Mouse (Mus musculus): ENCODE measurements around the gene Hsd17b14. TPM values are rescaled to one million over a fixed set of nuclear protein-coding genes. Genes with fewer than 3 reads are reported as not detected.

The Hsd17b14 gene
- polyA plus RNA-seq, 1 experiment = 0.37 TPM

DNA sequence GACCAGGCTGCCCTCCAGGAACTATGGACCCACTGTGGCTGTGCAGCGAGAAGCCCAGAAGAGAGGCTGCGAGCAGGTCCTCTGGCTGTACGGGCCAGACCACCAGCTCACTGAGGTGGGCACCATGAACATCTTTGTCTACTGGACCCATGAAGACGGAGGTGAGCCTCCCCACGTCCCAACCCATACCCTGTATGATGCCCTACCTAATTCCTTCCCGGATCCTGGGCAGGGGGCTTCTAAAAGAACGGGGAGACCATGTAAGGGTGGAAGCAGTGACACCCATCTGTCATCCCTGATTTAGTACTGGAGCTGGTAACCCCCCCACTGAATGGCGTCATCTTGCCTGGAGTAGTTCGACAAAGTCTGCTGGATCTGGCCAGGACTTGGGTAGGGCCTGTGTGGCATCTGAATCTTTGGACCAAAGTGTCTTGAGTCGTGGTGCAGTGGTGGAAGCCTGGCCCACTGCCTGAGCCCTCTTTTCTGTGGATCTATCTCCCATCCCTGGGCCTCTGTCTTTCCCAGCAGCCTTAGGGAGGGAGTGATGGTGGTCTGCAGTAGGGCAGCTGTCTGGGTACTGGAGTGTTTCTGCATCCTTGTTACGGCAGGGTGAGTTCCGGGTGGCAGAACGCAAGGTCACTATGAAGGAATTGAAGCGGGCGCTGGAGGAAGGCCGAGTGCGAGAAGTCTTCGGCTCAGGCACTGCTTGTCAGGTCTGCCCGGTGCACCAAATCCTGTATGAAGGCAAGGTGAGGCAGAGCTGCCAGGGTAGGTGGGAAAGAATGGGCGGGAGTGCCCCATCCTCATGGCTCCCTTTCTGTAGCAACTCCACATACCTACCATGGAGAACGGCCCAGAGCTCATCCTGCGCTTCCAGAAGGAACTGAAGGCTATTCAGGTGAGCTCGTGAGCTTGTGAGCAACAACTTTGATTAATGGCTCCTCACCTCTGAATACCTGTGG lies 33.2 kb downstream of the Hsd17b14 start:
- H3K4me1 ChIP-seq (ENCODE audit: control insufficient read depth, insufficient read depth, low read length) = peaks cover 12% of the 10 kb centered on the region
- H3K4me3 ChIP-seq (ENCODE audit: control insufficient read depth, low read depth, low read length) = no peak overlapping the region
- no peak overlapping the region for H3K27ac ChIP-seq (ENCODE audit: control insufficient read depth, insufficient read depth, low read depth, low read length)
- no peaks in the 10 kb centered on the region; the same call in 1 of the 2 replicates for H3K36me3 ChIP-seq (ENCODE audit: control insufficient read depth, insufficient read depth, low read length)
- no peak for TF ChIP-seq CTCF (IDR thresholded peaks at IDR 0.05; ENCODE audit: control insufficient read depth, insufficient read depth, insufficient replicate concordance, low read depth, low read length)
- TF ChIP-seq POLR2A (IDR thresholded peaks at IDR 0.05; ENCODE audit: control insufficient read depth, low read depth, low read length) = no peak
- no peaks in the 10 kb centered on the region for H3K27me3 ChIP-seq (ENCODE audit: control insufficient read depth, insufficient read depth, low read length)

GRCm38 (mm10) chr7:45589173-45589572 lies 34.5 kb downstream of the Hsd17b14 start:
- TF ChIP-seq POLR2A (IDR thresholded peaks at IDR 0.05; ENCODE audit: control insufficient read depth, low read depth, low read length) = no peak
- peak; percentile 71; the same call in 1 of the 2 replicates for TF ChIP-seq CTCF (IDR thresholded peaks at IDR 0.05; ENCODE audit: control insufficient read depth, insufficient read depth, insufficient replicate concordance, low read depth, low read length)
- Histone ChIP-seq H3K27me3 (ENCODE audit: control insufficient read depth, insufficient read depth, low read length) (no peaks in the 10 kb centered on the region), H3K4me3 (ENCODE audit: control insufficient read depth, low read depth, low read length) (peak overlapping the region; percentile 77), H3K27ac (ENCODE audit: control insufficient read depth, insufficient read depth, low read depth, low read length) (no peak overlapping the region), H3K4me1 (ENCODE audit: control insufficient read depth, insufficient read depth, low read length) (peaks cover 12% of the 10 kb centered on the region), H3K36me3 (ENCODE audit: control insufficient read depth, insufficient read depth, low read length) (no peaks in the 10 kb centered on the region; the same call in 1 of the 2 replicates)

DNA sequence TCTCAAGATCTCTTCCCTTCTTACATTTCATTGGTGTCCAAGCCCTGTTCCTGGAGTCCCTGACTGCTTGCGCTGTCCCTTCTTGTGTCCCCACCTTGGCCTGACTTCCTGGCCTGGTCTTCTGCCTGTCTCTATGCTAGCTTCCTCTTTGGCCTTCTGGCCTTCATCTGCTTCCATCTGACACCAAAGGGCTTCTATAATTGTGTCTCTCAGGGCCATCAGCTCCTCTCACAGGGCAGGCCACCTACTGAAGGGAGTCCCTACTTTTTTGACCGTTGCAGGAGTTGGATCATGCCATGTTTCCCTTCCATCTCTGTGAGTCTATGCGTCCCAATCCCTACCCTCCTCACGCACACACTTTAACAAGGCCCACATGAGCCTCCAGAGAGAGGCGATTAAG lies 35.2 kb downstream of the Hsd17b14 start:
- H3K27me3 ChIP-seq (ENCODE audit: control insufficient read depth, insufficient read depth, low read length) = no peaks in the 10 kb centered on the region
- TF ChIP-seq POLR2A (IDR thresholded peaks at IDR 0.05; ENCODE audit: control insufficient read depth, low read depth, low read length) (no peak), CTCF (IDR thresholded peaks at IDR 0.05; ENCODE audit: control insufficient read depth, insufficient read depth, insufficient replicate concordance, low read depth, low read length) (no peak)
- H3K27ac ChIP-seq (ENCODE audit: control insufficient read depth, insufficient read depth, low read depth, low read length) = peak overlapping the region; percentile 27; the same call in 1 of the 2 replicates
- no peaks in the 10 kb centered on the region; the same call in 1 of the 2 replicates for H3K36me3 ChIP-seq (ENCODE audit: control insufficient read depth, insufficient read depth, low read length)
- H3K4me3 ChIP-seq (ENCODE audit: control insufficient read depth, low read depth, low read length) = no peak overlapping the region
- H3K4me1 ChIP-seq (ENCODE audit: control insufficient read depth, insufficient read depth, low read length) = peaks cover 12% of the 10 kb centered on the region

DNA sequence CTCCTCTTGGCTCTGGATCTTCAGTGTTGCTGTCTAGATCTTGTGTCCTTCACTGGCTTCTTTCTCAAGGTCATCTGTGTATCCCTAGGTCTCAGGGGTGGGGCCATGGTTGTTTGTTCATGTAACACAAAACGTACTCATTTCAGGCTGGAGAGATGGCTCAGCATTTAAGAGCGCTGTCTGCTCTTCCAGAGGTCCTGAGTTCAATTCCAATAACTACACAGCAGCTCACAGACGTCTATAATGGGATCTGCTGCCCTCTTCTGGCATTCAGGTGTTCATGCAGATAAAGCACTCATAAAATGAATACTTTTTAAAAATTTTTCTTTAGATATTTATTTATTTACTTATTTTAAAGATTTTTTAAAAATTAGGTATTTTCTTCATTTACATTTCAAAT lies 36.2 kb downstream of the Hsd17b14 start:
- no peak overlapping the region for H3K4me3 ChIP-seq (ENCODE audit: control insufficient read depth, low read depth, low read length)
- no peaks in the 10 kb centered on the region; the same call in 1 of the 2 replicates for H3K36me3 ChIP-seq (ENCODE audit: control insufficient read depth, insufficient read depth, low read length)
- no peaks in the 10 kb centered on the region for H3K27me3 ChIP-seq (ENCODE audit: control insufficient read depth, insufficient read depth, low read length)
- peaks cover 12% of the 10 kb centered on the region for H3K4me1 ChIP-seq (ENCODE audit: control insufficient read depth, insufficient read depth, low read length)
- TF ChIP-seq POLR2A (IDR thresholded peaks at IDR 0.05; ENCODE audit: control insufficient read depth, low read depth, low read length) (no peak), CTCF (IDR thresholded peaks at IDR 0.05; ENCODE audit: control insufficient read depth, insufficient read depth, insufficient replicate concordance, low read depth, low read length) (no peak)
- H3K27ac ChIP-seq (ENCODE audit: control insufficient read depth, insufficient read depth, low read depth, low read length) = no peak overlapping the region

GRCm38 (mm10) chr7:45591880-45592279 lies 37.2 kb downstream of the Hsd17b14 start:
- TF ChIP-seq CTCF (IDR thresholded peaks at IDR 0.05; ENCODE audit: control insufficient read depth, insufficient read depth, insufficient replicate concordance, low read depth, low read length) = no peak
- no peak for TF ChIP-seq POLR2A (IDR thresholded peaks at IDR 0.05; ENCODE audit: control insufficient read depth, low read depth, low read length)
- Histone ChIP-seq H3K4me3 (ENCODE audit: control insufficient read depth, low read depth, low read length) (no peak overlapping the region), H3K4me1 (ENCODE audit: control insufficient read depth, insufficient read depth, low read length) (peaks cover 12% of the 10 kb centered on the region), H3K27ac (ENCODE audit: control insufficient read depth, insufficient read depth, low read depth, low read length) (no peak overlapping the region), H3K36me3 (ENCODE audit: control insufficient read depth, insufficient read depth, low read length) (no peaks in the 10 kb centered on the region; the same call in 1 of the 2 replicates), H3K27me3 (ENCODE audit: control insufficient read depth, insufficient read depth, low read length) (no peaks in the 10 kb centered on the region)

GRCm38 (mm10) chr7:45593118-45593815 lies 38.6 kb downstream of the Hsd17b14 start:
- no peaks in the 10 kb centered on the region for H3K36me3 ChIP-seq (ENCODE audit: control insufficient read depth, insufficient read depth, low read length)
- no peaks in the 10 kb centered on the region for H3K27me3 ChIP-seq (ENCODE audit: control insufficient read depth, insufficient read depth, low read length)
- H3K27ac ChIP-seq (ENCODE audit: control insufficient read depth, insufficient read depth, low read depth, low read length) = no peak overlapping the region
- peaks cover 9% of the 10 kb centered on the region for H3K4me1 ChIP-seq (ENCODE audit: control insufficient read depth, insufficient read depth, low read length)
- H3K4me3 ChIP-seq (ENCODE audit: control insufficient read depth, low read depth, low read length) = no peak overlapping the region
- TF ChIP-seq CTCF (IDR thresholded peaks at IDR 0.05; ENCODE audit: control insufficient read depth, insufficient read depth, insufficient replicate concordance, low read depth, low read length) (peak; percentile 89), POLR2A (IDR thresholded peaks at IDR 0.05; ENCODE audit: control insufficient read depth, low read depth, low read length) (no peak)

GRCm38 (mm10) chr7:45595176-45595575 lies 40.5 kb downstream of the Hsd17b14 start:
- Histone ChIP-seq H3K27ac (ENCODE audit: control insufficient read depth, insufficient read depth, low read depth, low read length) (no peak overlapping the region), H3K4me1 (ENCODE audit: control insufficient read depth, insufficient read depth, low read length) (peaks cover 7% of the 10 kb centered on the region), H3K36me3 (ENCODE audit: control insufficient read depth, insufficient read depth, low read length) (no peaks in the 10 kb centered on the region), H3K4me3 (ENCODE audit: control insufficient read depth, low read depth, low read length) (no peak overlapping the region), H3K27me3 (ENCODE audit: control insufficient read depth, insufficient read depth, low read length) (no peaks in the 10 kb centered on the region)
- TF ChIP-seq CTCF (IDR thresholded peaks at IDR 0.05; ENCODE audit: control insufficient read depth, insufficient read depth, insufficient replicate concordance, low read depth, low read length) (no peak), POLR2A (IDR thresholded peaks at IDR 0.05; ENCODE audit: control insufficient read depth, low read depth, low read length) (no peak)

Data from testis, adult 2 months (tissue).